Mouse (Mus musculus) adrenal gland, postnatal 4 days (tissue): ENCODE measurements around the gene Tmem139. TPM values are rescaled to one million over a fixed set of nuclear protein-coding genes. Genes with fewer than 3 reads are reported as not detected.

Experiments
- DNase-seq, 2 experiments: peaks; one replicate each; pipeline ENCODE4 v3.0.0; 2021 to 2022; ENCODE audit warnings: low spot score in 2 of 2, mixed read lengths in 2 of 2
- long read RNA-seq, 2 experiments: library from polyadenylated mRNA; stranded (forward); transcript quantifications; one replicate each; pipeline ENCODE4 v2.0.0; 2021
- total RNA-seq, 2 experiments: library from RNA; stranded (reverse); gene quantifications; 2 replicates each; pipeline ENCODE4 v1.2.3; 2021

Gene Tmem139
- 1 to 10 TPM in 1 of 2 experiments, under 1 TPM in 1; 0.37 to 1.7 TPM for total RNA-seq
- long read RNA-seq, experiment 1, partial matches to known transcripts, result 1 of 2 reads
- long read RNA-seq, experiment 1, other reads (novel, unspliced or antisense), result 1 of 2 reads
- long read RNA-seq, experiment 2, partial matches to known transcripts, result 0 of 2 reads
- long read RNA-seq, experiment 2, other reads (novel, unspliced or antisense), result 2 of 2 reads

DNA sequence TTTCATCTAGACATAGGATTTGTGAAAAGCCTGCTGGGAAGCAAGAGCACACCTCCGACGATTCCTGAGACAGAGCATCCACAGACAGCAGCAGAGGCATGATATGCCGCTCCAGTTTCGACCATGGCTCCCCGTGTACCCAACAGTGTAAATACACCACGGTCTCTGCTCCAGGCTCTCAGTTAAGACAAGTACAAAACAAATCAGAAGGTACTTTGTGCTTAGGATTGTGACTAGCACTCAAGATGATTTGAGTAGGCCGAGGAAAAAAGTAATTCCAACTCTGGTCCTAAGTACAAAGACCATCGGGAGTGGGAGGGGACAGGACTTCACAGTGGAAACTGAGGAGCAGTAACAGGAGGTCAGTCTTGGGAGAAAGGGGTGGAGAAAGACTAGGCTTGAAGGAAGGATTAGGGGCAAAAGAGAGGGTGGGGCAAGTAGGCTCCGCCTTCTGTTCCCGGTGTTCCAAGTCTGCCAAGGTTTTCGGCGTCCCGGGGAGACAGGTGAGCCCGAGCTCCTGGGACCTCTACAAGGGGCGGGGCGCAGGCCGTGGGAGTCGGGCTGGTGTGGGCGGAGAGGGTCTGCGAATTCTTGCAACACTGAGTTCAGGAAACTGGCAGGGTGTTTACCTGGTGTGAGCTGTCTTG lies at the start of gene Tmem139:
TSS of gene Tmem139 (plus strand) at position 447 of the 647 bp plus-strand sequence.
- DNase-seq, result no peak

DNA sequence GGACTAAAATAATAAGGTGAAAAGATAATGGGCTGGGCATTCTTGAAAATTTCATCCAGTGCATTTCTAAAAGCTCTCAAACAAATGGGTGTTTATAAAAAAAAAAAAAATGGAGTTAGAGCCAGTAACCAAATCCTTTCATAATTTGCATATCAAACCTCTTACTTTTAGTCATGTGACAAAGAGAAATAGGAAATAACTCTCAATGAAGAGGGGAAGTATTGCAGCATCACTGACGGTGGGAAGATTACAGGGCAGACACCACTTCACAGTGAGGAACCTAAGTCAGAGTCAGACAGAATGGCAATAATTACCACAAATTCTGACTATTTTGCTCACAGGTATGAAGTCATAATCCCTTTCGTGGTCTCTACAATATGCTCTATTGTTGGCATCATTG lies 46.7 kb upstream of the Tmem139 start, which contains the start of gene Tas2r144:
TSS of gene Tas2r144 (plus strand) at position 301 of the 400 bp plus-strand sequence.
- no peak for DNase-seq

DNA sequence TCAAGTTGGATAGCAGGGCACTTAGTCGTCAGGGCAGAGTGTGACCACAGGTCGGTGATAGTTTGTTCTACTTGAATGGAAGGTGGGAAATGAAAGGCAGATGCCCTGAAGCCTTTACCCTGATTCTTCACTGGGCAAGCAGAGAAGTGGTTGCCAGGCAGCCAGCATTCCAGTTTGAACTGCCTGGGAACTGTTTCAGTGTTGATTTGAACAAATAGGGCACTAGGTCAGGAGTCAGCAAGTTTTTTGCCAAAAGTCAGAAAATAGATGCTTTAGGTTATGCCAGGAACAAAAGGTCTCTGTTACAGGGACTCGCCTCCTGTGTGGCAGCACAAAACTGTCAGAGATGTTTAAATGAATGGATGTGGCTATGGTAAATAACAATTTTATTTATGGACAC lies 39.5 kb upstream of the Tmem139 start:
- DNase-seq, result no peak

DNA sequence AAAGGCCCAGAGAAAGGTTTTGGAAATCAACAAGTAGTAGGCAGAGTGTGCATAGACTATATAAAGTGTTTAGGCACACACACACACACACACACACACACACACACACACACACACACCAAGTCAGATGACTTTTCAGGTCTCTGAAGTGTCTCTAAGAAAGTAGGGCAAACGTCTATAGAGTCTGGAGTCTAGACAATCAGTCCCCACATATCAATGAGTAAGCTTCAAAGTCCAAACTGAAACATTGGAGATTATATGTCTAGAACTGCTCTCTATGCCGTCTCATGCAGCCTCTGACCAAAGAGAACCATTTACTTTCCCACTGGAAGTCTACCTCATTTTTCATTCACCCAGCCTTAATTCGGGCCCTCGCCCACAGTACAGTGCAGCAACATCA lies 36.7 kb upstream of the Tmem139 start:
- no peak for DNase-seq

DNA sequence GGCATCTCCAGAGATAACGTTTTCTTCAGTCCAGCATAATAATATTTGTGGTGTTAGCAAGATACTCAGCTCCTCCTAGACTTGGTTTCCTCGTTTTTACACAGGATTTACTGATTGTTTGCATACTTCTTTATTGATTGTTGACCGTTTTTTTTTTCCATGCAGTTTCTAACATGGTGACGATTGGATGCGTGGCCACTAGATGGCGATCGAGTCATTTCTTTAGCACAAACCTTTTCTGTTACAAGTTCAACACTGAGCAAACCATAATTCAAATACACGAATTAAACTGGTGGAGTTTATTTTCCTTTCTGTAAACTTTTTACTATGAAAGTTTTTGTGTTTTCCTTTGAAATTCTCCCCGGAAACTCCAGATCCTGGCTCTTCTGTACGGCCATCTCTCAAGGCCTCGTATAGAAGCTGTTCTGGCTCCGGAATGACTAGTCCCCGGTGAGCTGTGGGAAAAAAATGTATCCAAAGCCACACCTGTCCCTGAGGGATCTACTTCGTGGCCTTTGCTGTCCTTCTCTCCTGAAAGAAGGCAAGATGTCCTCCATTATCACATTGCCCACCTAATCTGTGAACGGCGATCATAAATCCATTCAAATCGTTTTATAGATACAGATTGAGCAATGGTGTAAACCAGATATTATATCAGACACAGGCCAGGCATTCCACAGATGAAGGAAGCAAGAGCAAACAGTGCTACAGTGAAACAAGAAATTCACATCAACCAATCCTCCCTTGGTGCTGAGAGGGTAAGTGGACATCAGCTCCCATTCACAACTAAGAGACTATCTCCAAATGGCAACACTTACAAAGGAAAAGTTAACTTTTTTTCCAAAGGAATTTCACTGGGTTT lies 34.3 kb upstream of the Tmem139 start:
- peak; percentile 30 to 31 for DNase-seq

DNA sequence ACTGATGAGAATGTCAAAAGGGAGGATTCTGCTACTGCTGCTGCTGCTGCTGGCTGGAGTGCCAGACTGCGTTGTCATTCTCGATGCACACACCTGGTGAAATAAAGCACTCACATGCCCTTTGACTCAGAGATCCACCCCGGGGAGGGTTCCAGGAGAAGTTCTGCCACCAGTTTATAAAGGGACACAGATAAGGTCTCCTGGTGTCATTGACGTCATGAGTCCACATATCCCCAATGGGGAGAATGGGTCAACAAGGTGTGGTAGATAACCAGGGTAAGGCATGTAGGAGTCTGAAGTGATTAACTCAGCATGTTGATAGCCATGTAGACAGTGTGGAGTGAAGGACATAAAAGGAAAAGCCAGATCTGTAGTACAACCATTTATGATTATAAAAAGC lies 32.2 kb upstream of the Tmem139 start:
- DNase-seq, result no peak

DNA sequence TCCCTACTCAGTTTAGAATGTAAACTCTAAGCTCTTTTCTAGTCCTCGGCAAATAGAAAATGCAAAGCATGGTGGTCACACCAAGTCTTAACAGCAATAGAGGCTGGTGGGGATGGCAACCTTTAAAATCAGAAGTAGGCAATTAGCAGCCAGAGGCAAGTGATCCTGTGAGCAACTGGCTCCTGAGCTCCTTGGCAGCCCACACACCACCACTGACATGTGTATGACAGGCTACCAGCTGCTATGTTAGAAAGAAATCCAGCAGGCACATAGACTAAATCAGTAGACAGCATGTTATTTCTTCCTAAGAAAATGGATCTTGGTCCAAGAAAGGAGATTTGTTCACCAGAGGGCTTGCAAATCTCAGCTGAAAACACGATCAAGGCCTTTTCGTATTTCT lies 30.6 kb upstream of the Tmem139 start:
- DNase-seq, result no peak

DNA sequence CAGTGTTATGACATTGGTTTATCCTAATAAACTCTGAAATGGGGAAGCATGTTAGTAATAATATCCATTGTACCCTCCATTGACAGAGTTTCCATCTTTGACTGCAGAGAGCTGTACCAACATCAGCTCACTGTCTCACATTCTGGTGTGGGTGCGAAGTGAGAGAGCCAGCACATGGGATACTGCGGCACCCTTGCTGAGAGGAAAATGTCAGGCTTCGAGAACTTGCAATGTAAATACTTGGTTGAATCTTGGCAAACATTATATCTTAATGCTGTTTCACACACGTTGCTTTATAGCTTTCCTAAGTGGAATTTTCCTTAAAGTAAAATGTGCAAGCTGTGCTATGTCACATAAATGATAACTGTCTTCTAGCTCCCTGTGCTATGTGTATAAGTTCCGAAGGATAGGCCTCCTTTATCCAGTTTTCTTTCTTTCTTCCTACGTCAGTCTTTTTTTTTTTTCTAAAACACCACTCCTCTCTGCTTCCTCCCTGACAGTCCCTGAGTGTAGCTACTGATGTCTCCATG lies 24.4 kb upstream of the Tmem139 start:
- no peak for DNase-seq

DNA sequence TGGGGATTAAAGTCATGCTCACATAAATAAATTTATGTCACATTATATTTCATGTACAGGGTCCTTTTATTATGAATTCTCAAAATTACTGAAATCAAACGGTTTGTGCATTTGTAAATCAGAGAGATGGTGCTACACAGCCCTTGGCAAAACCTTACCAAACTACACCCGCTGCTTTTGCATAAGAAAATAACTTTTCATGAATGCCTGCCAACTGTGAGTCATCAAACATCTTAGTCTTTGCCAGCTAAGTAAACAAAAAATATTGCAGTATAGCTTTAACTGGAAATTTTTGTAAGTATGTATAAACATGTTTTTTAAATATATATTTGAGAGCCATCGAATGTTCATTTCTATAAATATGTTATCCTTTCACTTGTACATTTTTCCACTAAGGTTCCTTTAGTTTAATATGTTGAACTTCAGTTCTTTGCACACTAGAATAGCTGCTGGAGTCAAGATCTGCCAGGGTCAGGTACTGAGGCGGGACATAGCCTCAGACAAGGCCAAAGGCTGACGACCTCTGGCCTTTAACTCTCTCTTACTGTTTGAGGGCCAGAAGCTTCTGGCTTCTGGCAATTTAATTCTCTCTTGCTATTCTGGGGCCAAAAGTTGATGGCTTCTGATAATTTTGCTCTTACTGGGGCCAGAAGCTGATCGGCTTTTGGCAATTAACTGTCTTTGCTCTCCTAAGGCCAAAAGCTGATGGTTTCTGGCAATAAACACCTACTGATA lies 20.3 kb upstream of the Tmem139 start:
- no peak for DNase-seq

DNA sequence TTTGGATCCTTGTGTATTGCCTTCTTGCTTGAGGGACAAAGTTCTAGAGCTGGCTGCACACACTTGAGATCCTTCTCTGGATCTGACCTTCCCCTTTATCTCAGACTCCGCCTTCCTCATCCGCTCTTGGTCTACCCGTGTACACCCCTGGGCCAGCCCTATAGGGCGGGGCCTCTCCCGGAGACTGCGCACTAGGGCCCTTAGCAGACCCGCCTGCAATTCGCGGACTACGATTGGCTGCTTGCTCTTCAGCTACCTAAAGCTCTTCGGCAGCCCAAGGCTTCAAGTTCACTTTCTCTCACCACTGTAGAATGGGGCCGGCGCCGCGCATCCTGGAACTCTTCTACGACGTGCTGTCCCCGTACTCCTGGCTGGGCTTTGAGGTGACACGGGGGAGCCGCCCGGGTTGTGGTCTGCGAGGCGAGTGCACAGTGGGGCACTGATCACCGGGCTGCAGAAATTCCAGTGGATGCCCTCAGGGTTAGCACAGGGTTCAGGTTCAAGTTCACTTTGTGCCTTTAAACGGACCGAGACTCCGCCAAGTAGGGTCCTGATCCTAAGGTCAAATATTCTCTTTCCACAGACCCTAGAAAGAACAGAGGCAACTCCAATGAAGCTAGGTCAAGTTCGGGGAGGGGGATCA lies 15.9 kb upstream of the Tmem139 start, which contains the start of gene Gstk1:
TSS of gene Gstk1 (plus strand) at position 225 of the 643 bp plus-strand sequence.
- DNase-seq, result peak; percentile 24 to 60

DNA sequence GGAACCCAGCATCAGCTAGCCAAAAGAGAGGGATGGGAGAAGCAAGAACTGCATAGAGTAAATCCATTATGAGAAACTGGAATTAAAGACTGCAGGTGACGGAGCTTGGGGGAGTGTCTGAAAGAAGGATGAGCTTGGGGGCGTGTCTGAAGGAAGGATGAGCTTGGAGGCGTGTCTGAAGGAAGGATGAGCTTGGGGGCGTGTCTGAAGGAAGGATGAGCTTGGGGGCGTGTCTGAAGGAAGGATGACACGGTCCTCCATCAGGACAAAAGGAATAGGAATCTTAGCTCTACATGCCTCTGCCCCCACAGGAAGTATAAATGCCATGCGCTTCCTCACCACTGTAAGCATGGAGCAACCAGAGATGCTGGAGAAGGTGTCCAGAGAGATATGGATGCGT lies 14.6 kb upstream of the Tmem139 start:
- no peak for DNase-seq

DNA sequence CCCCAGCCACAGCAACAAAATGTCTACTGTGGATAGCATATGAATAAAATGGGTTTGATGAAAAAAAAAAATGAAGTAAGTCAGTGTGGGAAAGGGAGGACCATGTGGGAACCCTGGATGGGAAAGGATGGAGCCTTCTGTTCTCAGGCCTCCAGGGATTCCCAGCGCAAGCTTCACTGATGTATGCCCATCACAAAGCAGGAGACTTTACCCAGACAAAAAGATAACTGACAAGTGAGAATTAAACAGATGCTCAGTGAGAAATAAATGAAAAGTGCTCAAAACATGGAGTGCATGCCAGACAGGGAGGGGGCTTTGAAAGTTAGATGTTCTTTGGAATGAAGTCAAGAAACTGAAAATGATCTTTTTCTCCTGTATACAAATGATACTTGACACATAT lies 13.8 kb upstream of the Tmem139 start:
- no peak for DNase-seq

DNA sequence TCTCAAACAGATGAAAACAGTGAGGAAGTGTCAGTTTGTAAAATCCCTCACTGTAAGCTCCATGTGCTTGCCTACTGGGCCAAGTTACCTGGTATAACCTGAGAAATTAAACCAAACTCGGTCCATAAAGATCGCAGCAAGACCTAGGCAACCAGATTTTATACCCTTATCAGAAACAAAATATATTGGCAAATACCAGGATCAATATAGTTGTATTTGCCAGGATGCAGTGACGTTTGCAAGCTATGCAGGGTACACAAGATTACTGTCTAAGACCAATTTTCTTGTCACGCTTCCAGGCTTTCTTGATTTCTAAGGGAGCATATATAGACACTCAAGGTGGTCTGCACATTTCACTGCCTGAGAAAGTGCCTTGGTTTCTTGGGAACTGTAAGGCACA lies 10.0 kb upstream of the Tmem139 start:
- no peak for DNase-seq

DNA sequence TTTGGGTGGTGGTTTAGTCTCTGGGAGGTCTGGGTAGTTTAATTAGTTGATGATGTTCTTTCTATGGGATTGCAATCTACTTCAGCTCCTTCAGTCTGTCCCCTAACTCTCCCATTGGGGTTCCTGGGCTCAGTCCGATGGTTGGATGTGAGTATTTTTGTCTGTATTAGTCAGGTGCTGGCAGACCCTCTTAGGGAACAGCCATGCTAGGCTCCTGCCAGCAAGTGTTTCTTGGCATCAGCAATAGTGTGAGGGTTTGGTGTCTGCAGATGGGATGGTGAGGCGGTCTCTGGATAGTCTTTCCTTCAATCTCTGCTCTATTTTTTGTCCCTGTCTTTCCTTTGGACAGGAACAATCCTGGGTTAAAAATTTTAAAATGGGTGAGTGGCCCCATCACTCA lies 8.7 kb upstream of the Tmem139 start:
- DNase-seq, result no peak

DNA sequence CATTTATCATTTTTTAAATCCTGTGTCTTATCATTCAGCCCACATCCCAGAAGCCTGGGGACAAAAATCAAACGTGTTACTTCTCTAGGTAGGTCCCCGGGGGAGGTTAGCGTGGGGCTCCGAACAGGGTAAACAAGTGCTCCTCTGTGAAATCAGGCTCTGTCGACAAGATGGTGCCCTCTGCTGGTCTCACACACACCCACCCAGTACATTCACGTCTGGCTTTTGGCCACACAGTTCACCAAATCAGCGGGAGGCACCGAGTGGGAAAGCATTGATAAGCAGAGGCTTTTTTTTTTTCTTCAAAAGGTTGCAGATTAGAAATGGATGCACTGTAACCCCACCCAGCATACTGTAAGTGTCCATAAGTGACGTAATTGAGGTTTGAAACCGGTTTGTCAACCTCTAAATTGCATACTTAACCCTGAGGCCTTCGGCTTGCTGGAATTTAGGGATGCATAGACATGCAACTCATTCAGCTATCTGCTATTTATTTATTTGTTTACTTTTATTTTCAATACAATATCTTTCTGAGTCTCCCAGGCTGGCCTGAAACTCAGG lies 4.4 kb upstream of the Tmem139 start:
- DNase-seq, result no peak

DNA sequence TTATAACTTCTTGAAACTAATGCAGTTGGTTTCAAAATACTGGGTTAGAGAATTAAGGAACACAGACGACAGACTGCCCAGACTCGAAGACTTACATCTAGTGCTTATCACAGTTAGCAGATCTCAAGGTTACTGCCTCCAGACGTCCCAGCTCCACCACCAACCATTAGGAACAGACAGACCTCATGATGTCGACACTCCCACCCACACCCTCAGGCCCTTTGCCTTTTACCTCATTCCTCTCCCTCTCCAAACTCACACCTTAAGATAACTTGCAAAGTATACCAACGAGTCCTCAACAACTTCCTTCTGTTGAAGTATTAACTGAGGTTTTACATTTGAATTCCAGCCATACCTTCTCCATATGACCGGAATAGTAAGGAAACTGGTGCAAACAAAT lies 1.3 kb upstream of the Tmem139 start:
- DNase-seq, result no peak

DNA sequence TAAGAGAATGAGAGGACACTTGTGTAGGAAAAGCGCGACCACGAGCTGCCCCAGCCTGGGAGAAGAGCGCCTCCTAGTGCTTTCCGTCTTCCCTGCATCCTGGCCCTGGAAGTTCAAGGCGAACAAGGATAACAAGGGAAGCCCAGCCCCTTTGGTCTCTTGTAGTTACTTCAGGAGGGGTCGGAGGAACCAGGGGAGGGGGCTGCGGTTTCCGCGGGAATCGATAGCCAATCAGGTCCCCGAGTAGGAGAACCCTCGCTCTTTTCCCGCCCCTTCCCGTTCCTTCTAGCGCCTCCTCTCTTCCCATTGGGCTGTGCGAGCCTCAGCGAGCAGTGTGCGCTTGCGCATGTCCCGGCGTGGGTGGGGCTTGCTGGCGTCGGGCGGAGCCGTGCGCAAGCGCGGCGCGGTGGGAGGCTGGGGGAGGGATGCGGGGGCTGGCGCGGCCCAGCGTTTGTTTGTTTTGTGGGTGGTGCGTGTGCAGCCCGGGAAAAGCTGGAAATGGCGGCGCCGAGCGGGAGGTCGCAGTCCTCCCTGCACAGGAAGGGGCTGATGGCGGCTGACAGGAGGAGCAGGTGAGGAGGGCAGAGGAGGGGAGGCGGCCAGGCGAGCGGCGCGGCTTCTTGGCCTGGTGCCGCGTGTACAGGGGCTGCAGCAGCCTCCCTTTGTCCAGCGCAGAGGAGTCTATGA lies 3.0 kb downstream of the Tmem139 start, which contains the start of gene Casp2:
TSS of gene Casp2 (plus strand) at position 360 of the 687 bp plus-strand sequence.
- DNase-seq, result peak; percentile 93 to 96

DNA sequence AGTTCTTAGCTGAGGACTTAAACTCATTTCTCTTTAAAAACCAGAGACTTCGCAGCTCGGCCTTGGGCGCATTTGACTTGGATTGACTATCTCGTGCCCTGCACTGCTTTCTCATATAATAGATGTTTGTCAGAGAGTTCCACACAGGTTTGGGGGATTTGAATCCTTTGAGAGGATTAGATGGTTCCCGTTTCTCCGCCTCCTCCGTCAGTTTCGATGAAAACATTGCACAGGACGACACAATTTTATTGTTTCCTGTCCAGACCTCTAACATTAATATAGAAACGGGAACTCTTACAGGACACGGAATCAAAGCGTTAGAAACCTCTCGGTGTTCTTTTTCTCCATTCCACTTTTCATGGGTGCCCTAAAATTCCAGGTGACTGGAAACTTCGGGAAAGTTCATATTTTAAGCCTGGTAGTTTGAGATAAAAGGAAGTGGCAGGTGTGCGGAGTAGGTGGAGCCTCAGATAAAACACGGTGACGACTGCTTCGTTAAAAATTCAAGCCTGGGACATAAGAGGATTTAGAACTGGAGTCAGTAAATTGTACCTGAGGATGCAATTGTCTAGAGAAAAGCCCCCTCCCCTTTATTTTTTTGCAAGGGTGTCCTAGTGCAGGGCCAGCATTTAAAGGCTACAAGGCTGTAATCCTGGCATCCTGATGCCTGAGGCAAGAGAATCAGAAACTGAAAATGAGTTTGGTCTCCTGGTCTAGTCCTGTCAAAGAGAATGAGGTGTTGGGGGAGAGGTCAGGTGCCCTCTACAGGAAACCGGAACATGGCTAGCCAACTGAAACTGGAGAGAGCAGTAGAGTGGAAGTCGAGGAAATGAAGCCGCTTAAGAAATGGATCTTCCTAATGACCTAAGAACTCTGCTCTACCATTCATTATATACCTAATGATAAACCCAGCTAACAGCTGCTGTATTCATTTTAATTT lies 3.9 kb downstream of the Tmem139 start:
- DNase-seq, result no peak
